Mouse (Mus musculus): ENCODE measurements at regions not wholly inside any gene's neighbourhood (a gene's known extent, or its start where the extent isn't known, plus 50 kb on each side); places are given as distances from the start of the nearest gene placed in this dataset.

DNA sequence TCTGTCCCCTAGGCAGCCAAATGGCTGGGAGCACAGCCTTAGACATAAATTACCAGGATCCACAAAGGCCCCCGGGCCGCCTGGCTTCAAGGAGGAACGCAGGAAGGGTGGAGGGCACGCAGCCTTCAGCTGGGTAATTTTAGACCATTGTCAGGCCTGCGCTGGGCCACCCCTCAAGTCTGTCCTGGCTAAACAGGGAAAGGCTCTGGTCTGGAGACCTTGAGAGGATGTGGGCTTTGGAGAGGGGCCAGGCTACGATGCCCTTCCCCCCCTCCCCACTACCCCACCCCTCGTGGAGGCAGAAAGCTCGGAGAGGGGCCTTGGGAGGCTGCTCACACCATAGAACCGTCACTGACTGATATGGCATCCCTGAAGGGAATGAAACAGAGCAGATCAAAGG lies 126.7 kb downstream of the Ddx1 start:
- TF ChIP-seq POLR2AphosphoS2 (IDR thresholded peaks at IDR 0.05; ENCODE audit: insufficient read length, low read depth) (no peak), REST (IDR thresholded peaks at IDR 0.05; ENCODE audit: insufficient read depth, insufficient read length) (no peak), POLR2A (IDR thresholded peaks at IDR 0.05; ENCODE audit: insufficient read length, low read depth) (no peak), MYOG (IDR thresholded peaks at IDR 0.05; ENCODE audit: control insufficient read depth in 1 of 3, insufficient read depth in 1 of 3, insufficient read length in 2 of 3, low read depth in 2 of 3) (no peak), TCF12 (IDR thresholded peaks at IDR 0.05; ENCODE audit: insufficient read depth, poor library complexity, severe bottlenecking) (no peak), MYOD1 (IDR thresholded peaks at IDR 0.05; ENCODE audit: control insufficient read depth in 1 of 3, insufficient read length in 2 of 3, low read depth in 2 of 3) (no peak), MAX (IDR thresholded peaks at IDR 0.05; ENCODE audit: low read depth) (no peak), E2F4 (IDR thresholded peaks at IDR 0.05; ENCODE audit: insufficient read depth) (no peak), USF1 (IDR thresholded peaks at IDR 0.05; ENCODE audit: low read depth) (no peak), CEBPB (IDR thresholded peaks at IDR 0.05; ENCODE audit: insufficient read depth, poor library complexity, severe bottlenecking) (no peak)
